Mouse (Mus musculus): ENCODE measurements at regions not wholly inside any gene's neighbourhood (a gene's known extent, or its start where the extent isn't known, plus 50 kb on each side); places are given as distances from the start of the nearest gene placed in this dataset.

DNA sequence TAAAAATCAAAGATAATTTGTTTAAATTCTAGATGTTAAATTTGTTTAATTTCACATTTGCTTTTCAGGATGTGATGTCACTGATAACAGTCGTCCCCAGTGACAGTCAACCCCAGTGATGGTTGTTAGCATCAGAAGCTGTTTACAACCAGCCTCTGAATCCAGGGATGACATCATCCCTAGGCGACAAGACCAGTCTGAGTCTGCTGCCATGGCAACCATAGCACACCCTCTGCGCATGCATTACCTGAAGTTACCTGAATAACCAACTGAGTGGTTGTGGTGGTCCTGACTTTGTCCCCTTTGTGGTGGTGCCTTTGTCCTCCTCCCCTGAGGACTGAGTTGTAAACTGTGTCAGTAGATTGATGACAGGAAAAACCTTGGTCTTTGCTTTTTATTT, 92.0 kb upstream of the Zfp644 start:
- DNase-seq (ENCODE audit: extremely low spot score, low read depth, low spot score) = no peak

DNA sequence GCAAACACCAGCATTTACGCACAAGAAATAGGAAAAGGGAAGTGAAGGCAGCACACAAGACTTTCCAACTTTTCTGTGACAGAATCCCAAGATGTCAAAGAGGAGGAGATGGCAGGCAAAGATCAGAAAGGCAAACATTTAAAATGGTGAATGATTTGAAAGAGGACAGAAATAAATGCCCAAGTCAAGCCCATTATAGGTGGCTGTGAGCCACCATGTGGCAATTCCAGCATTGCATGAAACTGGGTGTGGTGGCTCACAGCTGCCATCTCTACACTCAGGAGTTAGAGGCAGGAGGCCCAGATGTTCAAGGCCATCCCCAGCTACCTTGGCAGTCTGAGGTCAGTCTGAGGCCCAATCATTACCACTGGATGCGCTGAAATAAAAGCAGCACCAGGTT, 88.0 kb upstream of the Zfp644 start:
- DNase-seq (ENCODE audit: extremely low spot score, low read depth, low spot score) = no peak

DNA sequence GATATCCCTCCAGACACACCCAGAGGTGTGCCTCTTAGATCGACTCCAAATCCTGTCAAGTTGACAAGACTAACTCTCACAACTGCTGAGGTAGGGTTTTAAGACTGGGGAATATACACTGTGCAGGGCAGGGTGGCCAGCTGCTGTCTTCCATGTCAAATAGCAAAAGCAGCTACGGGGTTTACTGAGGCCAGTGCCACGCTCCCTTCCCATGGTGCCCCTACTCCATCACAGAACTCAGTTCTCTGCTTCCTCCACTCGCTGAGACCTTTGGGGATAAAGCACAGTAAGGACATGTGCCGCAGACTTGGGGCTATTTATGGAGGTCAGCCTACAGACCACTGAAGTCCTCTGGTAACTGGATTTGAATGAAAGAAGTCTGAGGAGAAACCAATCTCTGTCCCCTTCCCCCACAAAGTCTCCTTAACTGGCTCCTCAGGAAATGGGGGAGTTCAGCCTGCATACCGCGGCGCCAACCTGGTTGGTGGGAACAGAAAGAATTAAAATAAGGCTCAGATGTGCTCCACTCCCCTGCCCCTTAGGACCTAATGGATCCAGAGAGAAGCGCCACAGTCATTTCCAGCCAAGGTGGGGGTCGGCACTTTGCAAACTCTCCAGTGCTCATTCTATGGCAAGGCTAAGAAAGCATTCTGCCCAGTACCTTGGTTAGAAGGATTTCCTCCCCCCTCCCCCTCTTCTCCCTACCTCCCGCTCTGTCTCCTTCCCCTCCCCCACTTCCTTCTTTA, 87.0 kb upstream of the Zfp644 start:
- no peak for DNase-seq (ENCODE audit: extremely low spot score, low read depth, low spot score)

GRCm38 (mm10) chr5:106780749-106781148, 83.7 kb upstream of the Zfp644 start:
- DNase-seq (ENCODE audit: extremely low spot score, low read depth, low spot score) = no peak

DNA sequence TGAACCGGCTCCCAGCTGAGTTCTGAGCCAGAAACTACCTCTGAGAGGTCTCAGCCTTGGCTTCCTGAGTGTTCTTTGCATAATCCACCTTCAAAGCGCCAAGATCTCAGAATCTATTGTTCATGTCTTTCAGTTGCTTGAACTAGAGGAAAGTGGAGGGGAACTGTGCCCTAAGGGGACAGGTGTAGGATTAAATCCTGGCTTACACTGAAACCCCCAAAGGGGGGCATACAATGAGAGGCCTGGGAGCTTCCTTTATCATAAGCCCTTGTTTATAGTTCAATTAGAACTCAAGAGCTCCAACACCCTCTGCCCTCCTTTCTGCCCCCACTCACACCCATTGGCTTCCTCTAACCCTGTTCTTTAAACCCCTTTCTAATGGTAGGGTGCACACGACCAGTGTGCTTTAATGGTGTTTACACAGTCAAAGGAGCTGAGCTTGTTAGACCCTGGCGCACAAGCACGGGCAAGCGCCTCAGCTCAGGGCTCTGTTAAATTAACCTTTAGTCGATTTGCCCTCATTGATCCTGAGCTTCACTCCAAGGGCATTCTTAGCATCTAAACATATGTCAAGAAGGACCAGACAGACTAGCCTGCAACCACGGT, 81.2 kb upstream of the Zfp644 start:
- no peak for DNase-seq (ENCODE audit: extremely low spot score, low read depth, low spot score)

DNA sequence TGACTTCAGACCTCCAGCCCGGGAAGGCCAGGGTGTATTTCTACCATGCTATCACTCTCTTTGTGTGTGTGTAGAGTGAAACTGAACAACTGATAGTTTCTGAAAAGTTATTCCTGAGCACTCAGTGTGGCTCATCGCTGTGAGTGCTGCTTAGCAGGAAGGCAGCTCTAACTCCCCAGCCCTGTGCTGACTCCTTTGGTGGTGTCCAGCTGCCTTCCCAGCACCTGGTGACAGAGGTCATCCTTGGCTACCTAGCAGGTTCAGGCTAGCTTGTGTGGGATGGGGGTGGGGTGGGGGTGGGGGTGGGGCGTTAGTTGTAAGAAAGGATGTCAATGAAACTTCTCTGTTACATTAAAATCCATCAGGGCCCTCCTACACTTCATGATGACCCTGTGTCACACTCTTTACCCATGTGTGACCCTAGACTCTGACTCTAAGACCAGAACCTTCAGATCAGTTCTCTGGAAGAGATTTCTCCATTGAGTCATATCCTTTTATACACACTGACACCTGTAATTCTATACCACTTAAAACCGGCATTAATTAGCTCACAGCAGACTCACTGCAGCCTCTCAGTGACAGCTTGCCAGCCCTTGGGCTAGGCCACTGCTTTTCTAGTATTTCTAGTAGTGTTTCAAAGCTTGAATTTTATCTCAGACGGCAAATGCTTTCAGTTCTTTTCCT, 78.1 kb upstream of the Zfp644 start:
- DNase-seq (ENCODE audit: extremely low spot score, low read depth, low spot score) = no peak

DNA sequence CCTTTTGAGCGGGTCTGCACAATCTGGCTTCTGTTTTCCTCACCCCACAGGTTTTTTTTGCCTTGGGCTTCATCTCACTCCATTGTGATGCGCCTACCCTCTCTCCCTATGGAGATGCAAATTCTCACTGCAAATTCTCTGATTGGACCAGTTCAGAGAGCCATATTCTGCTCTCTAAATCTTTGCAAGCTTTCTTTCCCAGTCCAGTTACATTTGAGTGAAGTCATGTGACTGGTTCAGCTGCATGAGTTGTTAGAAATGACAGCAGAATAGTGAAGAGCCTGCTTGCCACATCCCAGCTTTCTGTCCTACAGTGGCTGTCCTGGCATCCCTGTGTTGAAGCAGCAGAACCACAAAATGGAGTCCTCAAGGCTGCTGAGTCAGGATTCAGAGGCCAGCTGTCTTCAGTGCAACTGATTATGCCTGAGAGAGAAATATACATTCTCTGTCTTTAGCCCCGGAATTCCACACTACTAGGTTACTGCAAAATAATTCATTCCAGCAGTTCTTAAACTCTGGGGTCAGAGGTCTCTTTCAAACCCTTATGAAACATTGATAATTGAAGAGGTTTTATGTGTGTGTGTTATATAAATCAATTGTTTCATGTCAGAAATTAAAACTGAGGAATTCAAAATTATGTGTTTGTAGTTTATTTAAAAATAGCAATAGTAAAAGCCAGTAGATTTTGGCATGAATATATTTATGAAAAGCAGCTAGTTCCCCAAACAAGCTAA, 76.3 kb upstream of the Zfp644 start:
- DNase-seq (ENCODE audit: extremely low spot score, low read depth, low spot score) = peak; percentile 44

- no peak for DNase-seq (ENCODE audit: extremely low spot score, low read depth, low spot score)
Observed at GRCm38 (mm10) chr5:106771029-106771428, 73.9 kb upstream of the Zfp644 start.

- DNase-seq (ENCODE audit: extremely low spot score, low read depth, low spot score) = no peak
Observed at GRCm38 (mm10) chr5:106765335-106765734, 68.2 kb upstream of the Zfp644 start.

DNA sequence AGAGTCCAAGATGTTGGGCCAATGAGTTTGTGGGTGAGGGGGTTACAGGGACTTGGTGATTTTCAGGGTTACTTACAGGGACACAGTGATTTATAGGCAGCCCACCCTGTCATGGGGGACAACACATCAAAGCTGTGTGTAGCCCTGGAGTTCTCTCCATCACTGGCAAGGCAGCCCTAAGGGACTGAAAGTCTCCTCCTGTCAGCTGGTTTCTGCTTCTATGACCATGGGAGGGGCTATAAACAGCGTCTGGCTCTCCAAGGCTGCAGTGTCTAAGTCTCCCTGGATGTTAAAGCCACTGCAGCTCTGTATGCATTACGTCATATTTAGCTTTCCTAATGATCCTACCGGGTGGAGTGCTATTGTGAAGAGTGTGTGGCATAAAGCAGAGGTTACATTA, 66.2 kb upstream of the Zfp644 start:
- no peak for DNase-seq (ENCODE audit: extremely low spot score, low read depth, low spot score)

- DNase-seq (ENCODE audit: extremely low spot score, low read depth, low spot score) = no peak
Observed at GRCm38 (mm10) chr5:106758036-106758435, 60.9 kb upstream of the Zfp644 start.

DNA sequence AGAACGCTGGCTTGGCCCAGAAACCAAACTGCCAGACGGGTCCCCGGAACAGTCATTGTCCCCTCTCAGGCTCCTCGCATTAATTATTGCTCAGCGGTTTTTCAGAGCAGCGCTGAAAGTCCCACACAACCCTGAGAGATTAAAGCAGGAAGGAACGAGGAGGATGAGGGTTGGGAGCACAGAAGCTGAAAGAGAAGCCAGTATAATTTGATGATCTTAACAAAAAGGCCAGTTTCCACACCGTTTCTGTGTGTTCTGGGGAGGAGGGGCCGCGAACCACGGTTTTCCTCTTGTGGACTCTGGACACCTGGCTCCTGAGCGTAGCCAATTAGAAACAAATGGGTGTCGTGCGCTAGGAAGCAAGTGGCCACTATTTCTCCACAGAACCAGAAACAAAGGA, 60.3 kb upstream of the Zfp644 start:
- no peak for DNase-seq (ENCODE audit: extremely low spot score, low read depth, low spot score)

DNA sequence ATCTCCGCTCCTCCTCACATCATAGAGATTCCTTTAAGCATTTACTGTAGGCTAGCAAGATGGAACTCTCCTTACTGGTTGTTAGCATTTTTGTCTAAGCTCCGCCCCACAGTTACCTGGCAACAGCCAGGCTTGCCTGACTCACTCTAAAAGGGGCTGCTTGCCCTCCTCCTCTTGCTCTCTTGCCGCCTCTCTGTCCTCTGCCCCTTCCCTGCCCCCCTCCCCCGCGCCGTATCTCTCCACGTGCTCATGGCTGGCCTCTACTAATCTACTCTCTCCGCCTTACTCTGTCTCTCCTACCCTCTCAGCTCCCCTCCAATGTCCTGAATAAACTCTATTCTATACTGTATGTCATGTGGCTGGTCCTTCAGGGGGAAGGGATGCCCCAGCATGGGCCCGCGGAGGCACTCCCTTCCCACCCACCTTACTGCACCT, 59.9 kb upstream of the Zfp644 start:
- DNase-seq (ENCODE audit: extremely low spot score, low read depth, low spot score) = no peak

DNA sequence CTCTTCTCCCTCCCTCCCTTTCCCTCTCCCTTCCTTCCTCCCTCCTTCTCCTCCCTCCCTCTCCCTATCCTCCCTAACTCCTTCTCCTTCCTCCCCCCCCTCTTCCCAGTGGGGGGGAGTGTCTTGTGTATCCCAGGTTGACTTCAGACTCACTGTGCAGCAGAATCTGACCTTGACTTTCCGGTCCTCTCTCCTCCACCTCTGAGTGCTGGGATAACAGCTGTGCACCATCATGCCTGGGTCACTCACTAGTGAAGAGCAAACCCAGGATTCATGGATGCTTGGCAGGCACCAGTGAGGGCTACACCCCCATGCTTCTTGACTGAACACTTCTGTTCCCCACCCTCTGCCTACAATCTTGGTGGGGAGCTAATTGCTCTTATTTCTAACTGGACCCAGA, 56.2 kb upstream of the Zfp644 start:
- DNase-seq (ENCODE audit: extremely low spot score, low read depth, low spot score) = no peak

- no peak for DNase-seq (ENCODE audit: extremely low spot score, low read depth, low spot score)
Observed at GRCm38 (mm10) chr5:106750168-106750567, 53.1 kb upstream of the Zfp644 start.

- DNase-seq (ENCODE audit: extremely low spot score, low read depth, low spot score) = no peak
Observed at GRCm38 (mm10) chr5:106748527-106749138, 51.5 kb upstream of the Zfp644 start.

Data from hindlimb bud, embryonic 11.5 days (tissue).